Mouse (Mus musculus): ENCODE results near the gene Mrpl41. TPM values are rescaled to one million over a fixed set of nuclear protein-coding genes. Genes with fewer than 3 reads are reported as not detected.

The Mrpl41 gene
- total RNA-seq, 4 experiments from 2014 or later, result 33.0 to 39.9 (median 34.9) TPM

GRCm38 (mm10) chr2:24935057-24935796, 39.7 kb downstream of the Mrpl41 start, which contains the start of gene Arrdc1:
TSS of gene Arrdc1 (minus strand) at chr2:24935252.
- DNase-seq (ENCODE audit: low spot score in 2 of 2), result peak; percentile 86 to 89

- DNase-seq (ENCODE audit: low spot score in 2 of 2), result no peak
These were observed 40.4 kb downstream of the Mrpl41 start for GRCm38 (mm10) chr2:24934441-24934963.

GRCm38 (mm10) chr2:24929593-24929992, 45.3 kb downstream of the Mrpl41 start:
- DNase-seq (ENCODE audit: low spot score in 2 of 2), result no peak

- DNase-seq (ENCODE audit: low spot score in 2 of 2), result no peak
These were observed 45.8 kb downstream of the Mrpl41 start for GRCm38 (mm10) chr2:24929119-24929518.

- DNase-seq (ENCODE audit: low spot score in 2 of 2), result peak; percentile 67 to 75
These were observed 47.0 kb downstream of the Mrpl41 start for GRCm38 (mm10) chr2:24927810-24928479.

- DNase-seq (ENCODE audit: low spot score in 2 of 2), result no peak
These were observed 47.9 kb downstream of the Mrpl41 start for GRCm38 (mm10) chr2:24926965-24927358.

- DNase-seq (ENCODE audit: low spot score in 2 of 2), result no peak
These were observed 48.4 kb downstream of the Mrpl41 start for GRCm38 (mm10) chr2:24926345-24926964.

- DNase-seq (ENCODE audit: low spot score in 2 of 2), result no peak
These were observed 49.6 kb downstream of the Mrpl41 start for GRCm38 (mm10) chr2:24925284-24925683.

Small RNAs within 50 kb of the gene (microRNA-seq; reads per million reads assigned to microRNA genes)
- gene Gm22875, result not detected

Other genes with a start within 250 kb of the Mrpl41 start
- gene Cacna1b, start 211.9 kb downstream of the Mrpl41 start, total RNA-seq (2022), result not detected
- 10 to 100 TPM; 17.6 to 24.3 (median 22.1) TPM for gene Ehmt1, start 55.5 kb downstream of the Mrpl41 start, total RNA-seq (2022)
- 1 to 10 TPM; 1.2 to 3.3 (median 2.2) TPM for gene Arrdc1, start 39.8 kb downstream of the Mrpl41 start, total RNA-seq (2022)
- gene Zmynd19, start 25.3 kb downstream of the Mrpl41 start, total RNA-seq (2022), result 10 to 100 TPM; 19.9 to 24.0 (median 23.1) TPM
- 1 to 10 TPM; 3.8 to 4.3 (median 4.2) TPM for gene Dph7, start 12.7 kb downstream of the Mrpl41 start, total RNA-seq (2022)
- gene Pnpla7, start 935 bp upstream of the Mrpl41 start, total RNA-seq (2022), result 10 to 100 TPM; 32.8 to 48.4 (median 40.4) TPM
- gene Nsmf, start 79.3 kb upstream of the Mrpl41 start, total RNA-seq (2022), result 1 to 10 TPM; 5.6 to 8.4 (median 7.2) TPM
- gene Entpd8, start 105.2 kb upstream of the Mrpl41 start, total RNA-seq (2022), result not detected
- gene Noxa1, start 120.1 kb upstream of the Mrpl41 start, total RNA-seq (2022), result not detected
- gene Nrarp, start 205.7 kb upstream of the Mrpl41 start, total RNA-seq (2022), result 1 to 10 TPM; 3.0 to 7.1 (median 5.9) TPM
- gene Tor4a, start 221.8 kb upstream of the Mrpl41 start, total RNA-seq (2022), result under 1 TPM; 0.48 to 0.92 (median 0.76) TPM
- gene Nelfb, start 236.4 kb upstream of the Mrpl41 start, total RNA-seq (2022), result 10 to 100 TPM; 20.8 to 28.3 (median 22.6) TPM
- not detected for gene Stpg3, start 239.5 kb upstream of the Mrpl41 start, total RNA-seq (2022)
- gene Fam166a, start 243.6 kb upstream of the Mrpl41 start, total RNA-seq (2022), result not detected
- gene Tubb4b, start 249.6 kb upstream of the Mrpl41 start, total RNA-seq (2022), result 100 to 1,000 TPM; 228 to 239 (median 232) TPM